Mouse (Mus musculus) heart, embryonic 12.5 days (tissue): ENCODE data around the gene Olfr281. TPM values are rescaled to one million over a fixed set of nuclear protein-coding genes. Genes with fewer than 3 reads are reported as not detected.
"Not testable (repeated sequence)": the region's sequence is repeated elsewhere in the genome, so short reads cannot be mapped to it uniquely, and the experiment has no call there.

Experiments
- ATAC-seq: fragments of 200-750 bp; cut with Nextera tagmentation; 2 replicates; pipeline ENCODE4 v1.8.0; 2017; ENCODE audit warnings: moderate TSS enrichment, moderate library complexity; ENCODE audit not compliant: insufficient number of reproducible peaks, low FRiP score
- H3K27ac ChIP-seq: fragments of 300-500 bp; sonication (generic); 2 replicates; pipeline ENCODE4 v1.5.1; 2016; ENCODE audit warnings: mild to moderate bottlenecking, moderate library complexity; ENCODE audit not compliant: poor library complexity, severe bottlenecking
- H3K27me3 ChIP-seq: fragments of 300-500 bp; sonication (generic); replicated peaks from 2 replicates; pipeline ENCODE4 v1.6.1; 2016; ENCODE audit warnings: mild to moderate bottlenecking, moderate library complexity
- H3K36me3 ChIP-seq: fragments of 300-500 bp; sonication (generic); 2 replicates; pipeline ENCODE4 v1.6.1; 2016; ENCODE audit warnings: mild to moderate bottlenecking, moderate library complexity
- H3K4me1 ChIP-seq: fragments of 300-500 bp; sonication (generic); replicated peaks from 2 replicates; pipeline ENCODE4 v1.6.1; 2016; ENCODE audit warnings: mild to moderate bottlenecking
- H3K4me2 ChIP-seq: fragments of 300-500 bp; sonication (generic); 2 replicates; pipeline ENCODE4 v1.6.1; 2016; ENCODE audit warnings: mild to moderate bottlenecking, moderate library complexity
- H3K4me3 ChIP-seq: fragments of 300-500 bp; sonication (generic); 2 replicates; pipeline ENCODE4 v1.5.1; 2016; ENCODE audit warnings: mild to moderate bottlenecking
- H3K9ac ChIP-seq: fragments of 300-500 bp; sonication (generic); 2 replicates; pipeline ENCODE4 v1.6.1; 2016; ENCODE audit warnings: mild to moderate bottlenecking, moderate library complexity
- H3K9me3 ChIP-seq: fragments of 300-500 bp; sonication (generic); replicated peaks from 2 replicates; pipeline ENCODE4 v1.6.1; 2016; ENCODE audit warnings: mild to moderate bottlenecking, moderate library complexity
- WGBS: fragments of 180-500 bp; shearing (Covaris S2); methylation state at CpG from one replicate; pipeline ENCODE4 v1.1.7; 2016; 5-methylcytosine and 5-hydroxymethylcytosine counted together
- polyA plus RNA-seq: library from polyadenylated mRNA; unstranded; fragments of >200 nt; fragmentation: Nextera tagmentation; extraction: Ambion mirVana; gene quantifications from 2 replicates; pipeline ENCODE4 v1.2.1, GENCODE M21; 2016

Olfr281 gene
- not detected in 2 replicates for polyA plus RNA-seq

- Histone ChIP-seq H3K4me1 (no peaks in the 10 kb centered on the region), H3K36me3 (no peaks in the 10 kb centered on the region), H3K4me3 (no peak within 1 kb of the TSS), H3K9ac (no peak within 1 kb of the TSS), H3K4me2 (no peak within 1 kb of the TSS), H3K27me3 (peaks cover 5% of the 10 kb centered on the region; the same call in 1 of the 2 replicates), H3K27ac (no peak within 1 kb of the TSS), H3K9me3 (no peaks in the 10 kb centered on the region)
- 83% methylated on average over 7 of the region's 7 CpGs for WGBS
- ATAC-seq = no peak
These were observed at the start of gene Olfr281 for GRCm38 (mm10) chr15:98452288-98452687. Gene Olfr281, plus strand, starts transcription at chr15:98452588.

- ATAC-seq = no peak
- WGBS = 67% methylated on average over 17 of the region's 17 CpGs
- Histone ChIP-seq H3K36me3 (no peaks in the 10 kb centered on the region), H3K4me1 (no peaks in the 10 kb centered on the region), H3K4me2 (no peak overlapping the region), H3K27me3 (no peaks in the 10 kb centered on the region), H3K4me3 (no peak overlapping the region), H3K9ac (no peak overlapping the region), H3K9me3 (peaks cover 7% of the 10 kb centered on the region; the same call in 1 of the 2 replicates), H3K27ac (no peak overlapping the region)
These were observed 43.9 kb upstream of the Olfr281 start for GRCm38 (mm10) chr15:98408406-98409060.

- Histone ChIP-seq H3K27ac (no peak overlapping the region), H3K9me3 (0 out of 2 replicates have a peak, but pooled peaks cover 4% of the 10 kb centered on the region), H3K4me1 (no peaks in the 10 kb centered on the region), H3K9ac (no peak overlapping the region), H3K4me2 (no peak overlapping the region), H3K27me3 (no peaks in the 10 kb centered on the region), H3K36me3 (no peaks in the 10 kb centered on the region), H3K4me3 (no peak overlapping the region)
- WGBS = 80% methylated on average over 2 of the region's 2 CpGs
- ATAC-seq = no peak
These were observed 42.8 kb upstream of the Olfr281 start for GRCm38 (mm10) chr15:98409635-98410034.

GRCm38 (mm10) chr15:98410249-98410648 lies 42.1 kb upstream of the Olfr281 start:
- ATAC-seq = no peak
- Histone ChIP-seq H3K9me3 (0 out of 2 replicates have a peak, but pooled peaks cover 4% of the 10 kb centered on the region), H3K27me3 (no peaks in the 10 kb centered on the region), H3K9ac (no peak overlapping the region), H3K36me3 (no peaks in the 10 kb centered on the region), H3K4me2 (no peak overlapping the region), H3K4me3 (no peak overlapping the region), H3K27ac (no peak overlapping the region), H3K4me1 (no peaks in the 10 kb centered on the region)
- WGBS = 89% methylated on average over 9 of the region's 9 CpGs

GRCm38 (mm10) chr15:98415996-98416395 lies 36.4 kb upstream of the Olfr281 start:
- no peak for ATAC-seq

GRCm38 (mm10) chr15:98416802-98417201 lies 35.6 kb upstream of the Olfr281 start:
- H3K4me1 ChIP-seq, ATAC-seq, H3K27ac ChIP-seq, H3K9ac ChIP-seq, H3K4me2 ChIP-seq, H3K36me3 ChIP-seq, H3K27me3 ChIP-seq, H3K9me3 ChIP-seq, H3K4me3 ChIP-seq: not testable (repeated sequence)

More at GRCm38 (mm10) chr15:98415996-98416395, 36.4 kb upstream of the Olfr281 start:
- no peaks in the 10 kb centered on the region for H3K36me3 ChIP-seq
- no peak overlapping the region for H3K4me2 ChIP-seq
- no peak overlapping the region for H3K27ac ChIP-seq
- H3K9me3 ChIP-seq = no peaks in the 10 kb centered on the region
- no peak overlapping the region for H3K4me3 ChIP-seq
- H3K27me3 ChIP-seq = no peaks in the 10 kb centered on the region; the same call in 1 of the 2 replicates
- no peaks in the 10 kb centered on the region for H3K4me1 ChIP-seq
- no peak overlapping the region for H3K9ac ChIP-seq
- WGBS = 76% methylated on average over 4 of the region's 4 CpGs

- not testable (repeated sequence) for ATAC-seq, H3K4me1 ChIP-seq, H3K9ac ChIP-seq, H3K9me3 ChIP-seq, H3K27me3 ChIP-seq, H3K36me3 ChIP-seq, H3K27ac ChIP-seq, H3K4me3 ChIP-seq, H3K4me2 ChIP-seq
- WGBS = 42% methylated on average over 2 of the region's 3 CpGs
These were observed 35.1 kb upstream of the Olfr281 start for GRCm38 (mm10) chr15:98417285-98417684.

GRCm38 (mm10) chr15:98418096-98418495 lies 34.3 kb upstream of the Olfr281 start:
- no peak for ATAC-seq
- whole genome bisulfite sequencing = 53% methylated on average over 7 of the region's 7 CpGs
- no peaks in the 10 kb centered on the region for H3K36me3 ChIP-seq

GRCm38 (mm10) chr15:98420897-98421296 lies 31.5 kb upstream of the Olfr281 start:
- Histone ChIP-seq H3K9me3 (no peaks in the 10 kb centered on the region), H3K4me2 (no peak overlapping the region)
- WGBS = 58% methylated on average over 4 of the region's 4 CpGs

More at GRCm38 (mm10) chr15:98418096-98418495, 34.3 kb upstream of the Olfr281 start:
- no peaks in the 10 kb centered on the region; the same call in 1 of the 2 replicates for H3K27me3 ChIP-seq
- H3K27ac ChIP-seq = no peak overlapping the region
- no peaks in the 10 kb centered on the region for H3K9me3 ChIP-seq
- no peaks in the 10 kb centered on the region for H3K4me1 ChIP-seq
- no peak overlapping the region for H3K4me3 ChIP-seq
- no peak overlapping the region for H3K4me2 ChIP-seq
- H3K9ac ChIP-seq = no peak overlapping the region

GRCm38 (mm10) chr15:98424326-98424725 lies 28.1 kb upstream of the Olfr281 start:
- Histone ChIP-seq H3K4me1 (no peaks in the 10 kb centered on the region), H3K4me3 (no peak overlapping the region), H3K36me3 (no peaks in the 10 kb centered on the region), H3K4me2 (no peak overlapping the region), H3K9me3 (no peaks in the 10 kb centered on the region), H3K9ac (no peak overlapping the region), H3K27ac (no peak overlapping the region), H3K27me3 (no peaks in the 10 kb centered on the region; the same call in 1 of the 2 replicates)
- WGBS = 78% methylated on average over 14 of the region's 14 CpGs
- no peak for ATAC-seq

More at GRCm38 (mm10) chr15:98420897-98421296, 31.5 kb upstream of the Olfr281 start:
- Histone ChIP-seq H3K9ac (no peak overlapping the region), H3K27ac (no peak overlapping the region), H3K4me3 (no peak overlapping the region), H3K4me1 (no peaks in the 10 kb centered on the region), H3K27me3 (no peaks in the 10 kb centered on the region; the same call in 1 of the 2 replicates), H3K36me3 (no peaks in the 10 kb centered on the region)
- ATAC-seq = no peak

- H3K27me3 ChIP-seq = no peaks in the 10 kb centered on the region; the same call in 1 of the 2 replicates
- H3K36me3 ChIP-seq = no peaks in the 10 kb centered on the region
- no peaks in the 10 kb centered on the region for H3K4me1 ChIP-seq
- H3K4me3 ChIP-seq = no peak overlapping the region
- no peaks in the 10 kb centered on the region for H3K9me3 ChIP-seq
- no peak overlapping the region for H3K27ac ChIP-seq
- ATAC-seq = no peak
- whole genome bisulfite sequencing = 63% methylated on average over 6 of the region's 6 CpGs
- H3K9ac ChIP-seq = no peak overlapping the region
- no peak overlapping the region for H3K4me2 ChIP-seq
These were observed 27.6 kb upstream of the Olfr281 start for GRCm38 (mm10) chr15:98424753-98425152.

GRCm38 (mm10) chr15:98425188-98425587 lies 27.2 kb upstream of the Olfr281 start:
- whole genome bisulfite sequencing = 78% methylated on average over 7 of the region's 7 CpGs
- H3K4me1 ChIP-seq = no peaks in the 10 kb centered on the region

More at GRCm38 (mm10) chr15:98425188-98425587, 27.2 kb upstream of the Olfr281 start:
- ATAC-seq = no peak
- no peak overlapping the region for H3K4me2 ChIP-seq
- no peak overlapping the region for H3K9ac ChIP-seq
- no peaks in the 10 kb centered on the region for H3K36me3 ChIP-seq
- H3K4me3 ChIP-seq = no peak overlapping the region
- H3K27me3 ChIP-seq = no peaks in the 10 kb centered on the region
- no peaks in the 10 kb centered on the region for H3K9me3 ChIP-seq
- no peak overlapping the region for H3K27ac ChIP-seq
